Mouse (Mus musculus) midbrain, embryonic 12.5 days (tissue): Measurements from ENCODE around the gene Gm29666. TPM values are rescaled to one million over a fixed set of nuclear protein-coding genes. Genes with fewer than 3 reads are reported as not detected.

Experiments used
- ATAC-seq: fragments of 200-750 bp; cut with Nextera tagmentation; 2 replicates; pipeline ENCODE4 v1.8.0; 2017; ENCODE audit warnings: low read depth, moderate TSS enrichment, moderate library complexity; ENCODE audit not compliant: low FRiP score
- H3K27ac ChIP-seq: fragments of 300-500 bp; sonication (generic); replicated peaks from 2 replicates; pipeline ENCODE4 v1.5.1; 2016; ENCODE audit warnings: mild to moderate bottlenecking
- H3K27me3 ChIP-seq: fragments of 300-500 bp; sonication (generic); 2 replicates; pipeline ENCODE4 v1.6.1; 2016; ENCODE audit warnings: mild to moderate bottlenecking
- H3K36me3 ChIP-seq: fragments of 300-500 bp; sonication (generic); 2 replicates; pipeline ENCODE4 v1.6.1; 2016
- H3K4me1 ChIP-seq: fragments of 300-500 bp; sonication (generic); 2 replicates; pipeline ENCODE4 v1.6.1; 2016
- H3K4me2 ChIP-seq: fragments of 300-500 bp; sonication (generic); replicated peaks from 2 replicates; pipeline ENCODE4 v1.6.1; 2016; ENCODE audit warnings: mild to moderate bottlenecking, moderate library complexity
- H3K4me3 ChIP-seq: fragments of 300-500 bp; sonication (generic); 2 replicates; pipeline ENCODE4 v1.5.1; 2016; ENCODE audit warnings: mild to moderate bottlenecking
- H3K9ac ChIP-seq: fragments of 300-500 bp; sonication (generic); replicated peaks from 2 replicates; pipeline ENCODE4 v1.6.1; 2016; ENCODE audit warnings: mild to moderate bottlenecking, moderate library complexity
- H3K9me3 ChIP-seq: fragments of 300-500 bp; sonication (generic); 2 replicates; pipeline ENCODE4 v1.6.1; 2016; ENCODE audit warnings: mild to moderate bottlenecking
- WGBS: fragments of 180-500 bp; shearing (Covaris S2); methylation state at CpG from one replicate; pipeline ENCODE4 v1.1.7; 2016; 5-methylcytosine and 5-hydroxymethylcytosine counted together
- polyA plus RNA-seq: library from polyadenylated mRNA; unstranded; fragments of >200 nt; fragmentation: Nextera tagmentation; extraction: Ambion mirVana; gene quantifications from 2 replicates; pipeline ENCODE4 v1.2.1, GENCODE M21; 2016

Gene Gm29666
- polyA plus RNA-seq: 0.75 and 0.97 TPM in 2 replicates

DNA sequence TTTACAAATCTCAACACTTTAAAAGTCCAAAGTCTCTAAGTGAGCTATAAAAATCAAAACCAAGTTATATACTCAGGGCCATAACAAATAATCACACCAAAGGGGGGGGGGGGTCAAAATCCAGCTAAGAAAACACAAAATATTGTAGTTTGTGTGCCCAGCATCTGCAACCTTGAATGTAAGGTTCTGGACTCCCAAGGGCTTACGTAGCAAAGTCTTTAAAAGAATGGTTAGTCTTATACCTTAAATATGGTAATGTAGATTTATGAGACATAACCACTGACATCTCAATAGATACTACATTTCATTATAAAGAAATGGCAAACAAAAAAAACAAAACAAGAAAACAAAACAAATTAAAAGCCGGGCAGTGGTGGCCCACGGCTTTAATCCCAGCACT lies at the start of gene Gm29666:
TSS of gene Gm29666 (minus strand) at position 101 of the 400 bp plus-strand sequence.
- Histone ChIP-seq H3K36me3 (no peaks in the 10 kb centered on the region), H3K9me3 (no peaks in the 10 kb centered on the region), H3K4me3 (no peak within 1 kb of the TSS), H3K27ac (no peak within 1 kb of the TSS), H3K4me1 (peaks cover 18% of the 10 kb centered on the region), H3K9ac (no peak within 1 kb of the TSS), H3K4me2 (no peak within 1 kb of the TSS), H3K27me3 (peaks cover 5% of the 10 kb centered on the region; the same call in 1 of the 2 replicates)
- ATAC-seq: no peak
- 92% methylated on average over 3 of the region's 3 CpGs for WGBS

DNA sequence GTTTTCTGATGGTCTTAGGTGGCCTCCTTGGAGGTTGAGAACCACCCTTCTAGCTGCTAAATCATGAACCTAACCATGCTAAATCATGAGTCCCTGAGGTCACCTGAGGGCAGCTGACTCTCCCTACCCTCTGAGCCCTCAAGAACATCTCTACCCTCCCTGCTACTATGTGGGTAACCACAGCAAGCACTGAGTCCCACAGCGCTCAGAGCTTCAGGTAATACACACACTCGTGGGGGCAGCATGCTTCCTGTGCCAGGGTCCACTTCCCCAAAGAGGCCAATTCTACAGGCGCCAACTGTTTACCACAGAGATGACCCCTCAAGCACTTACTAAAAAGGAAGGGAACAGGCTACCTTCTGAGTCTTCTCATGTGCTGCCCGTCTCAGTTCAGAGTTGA lies 48.7 kb upstream of the Gm29666 start:
- Histone ChIP-seq H3K9me3 (no peaks in the 10 kb centered on the region), H3K4me1 (peaks cover 9% of the 10 kb centered on the region), H3K4me2 (no peak overlapping the region), H3K4me3 (no peak overlapping the region), H3K9ac (no peak overlapping the region), H3K27me3 (no peaks in the 10 kb centered on the region), H3K36me3 (peaks cover 6% of the 10 kb centered on the region; the same call in 1 of the 2 replicates), H3K27ac (no peak overlapping the region)
- ATAC-seq: no peak
- WGBS: 89% methylated on average over 4 of the region's 4 CpGs

DNA sequence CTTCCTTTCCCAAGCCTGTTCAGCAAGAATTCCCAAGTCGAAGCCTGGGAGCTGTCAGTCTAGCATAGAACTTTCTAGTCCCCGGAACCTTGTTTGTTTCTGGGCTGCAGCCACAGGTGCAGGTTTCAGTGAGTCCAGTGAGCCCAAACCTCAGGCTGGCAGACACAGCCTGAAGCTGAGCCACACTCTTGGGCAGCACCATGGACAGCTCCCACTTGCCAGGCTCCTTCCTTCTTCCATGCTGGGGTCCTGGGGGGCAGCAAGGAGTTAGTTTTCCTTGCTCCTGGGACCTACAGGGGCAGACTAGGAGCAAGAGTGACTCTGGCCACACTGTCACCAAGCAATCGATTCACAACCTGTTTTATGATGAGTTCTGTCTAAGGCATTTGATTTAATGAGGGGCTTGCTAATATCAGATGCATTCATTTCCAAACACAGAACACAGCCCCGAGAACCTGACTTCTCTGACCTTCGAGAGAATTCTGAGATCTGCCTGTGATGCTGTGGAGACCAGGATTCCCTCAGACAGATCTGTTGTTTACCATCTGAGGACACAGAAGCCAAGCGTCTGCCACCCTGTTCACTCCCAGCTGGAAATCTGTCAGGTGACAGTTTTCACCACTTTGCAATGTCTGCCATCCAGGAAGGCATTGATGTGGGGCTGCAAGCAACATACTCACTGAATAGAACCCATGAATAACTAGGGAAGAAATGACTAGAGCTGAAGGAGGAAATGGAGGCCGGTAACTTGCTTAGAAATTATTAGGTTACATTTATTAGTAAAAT lies 45.9 kb upstream of the Gm29666 start:
- no peak for ATAC-seq
- no peak overlapping the region for H3K9ac ChIP-seq
- H3K27ac ChIP-seq: no peak overlapping the region
- no peak overlapping the region for H3K4me2 ChIP-seq
- WGBS: 71% methylated on average over 7 of the region's 7 CpGs
- H3K27me3 ChIP-seq: no peaks in the 10 kb centered on the region
- no peak overlapping the region for H3K4me3 ChIP-seq
- H3K4me1 ChIP-seq: peaks cover 2% of the 10 kb centered on the region
- H3K36me3 ChIP-seq: peaks cover 6% of the 10 kb centered on the region; the same call in 1 of the 2 replicates
- no peaks in the 10 kb centered on the region for H3K9me3 ChIP-seq

DNA sequence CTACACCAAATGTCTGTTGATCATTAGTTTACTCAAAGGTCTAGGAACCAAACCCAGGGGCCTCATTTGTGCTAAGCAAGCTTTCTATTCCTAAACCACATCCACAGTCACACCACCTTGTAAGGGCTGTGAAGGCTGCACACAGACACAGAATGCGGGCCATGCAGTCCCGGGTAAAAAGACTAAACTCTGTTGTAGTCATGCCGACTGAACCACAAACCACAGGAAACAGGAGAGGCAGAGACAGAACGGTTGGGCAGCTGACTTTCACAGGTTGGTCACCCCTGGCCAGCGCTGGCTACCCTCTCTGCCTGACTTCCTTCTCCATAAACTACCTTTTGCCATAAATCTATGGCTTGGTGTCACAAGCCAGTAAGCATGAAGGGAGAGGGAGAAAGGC lies 44.9 kb upstream of the Gm29666 start:
- WGBS: 78% methylated on average over 5 of the region's 5 CpGs

DNA sequence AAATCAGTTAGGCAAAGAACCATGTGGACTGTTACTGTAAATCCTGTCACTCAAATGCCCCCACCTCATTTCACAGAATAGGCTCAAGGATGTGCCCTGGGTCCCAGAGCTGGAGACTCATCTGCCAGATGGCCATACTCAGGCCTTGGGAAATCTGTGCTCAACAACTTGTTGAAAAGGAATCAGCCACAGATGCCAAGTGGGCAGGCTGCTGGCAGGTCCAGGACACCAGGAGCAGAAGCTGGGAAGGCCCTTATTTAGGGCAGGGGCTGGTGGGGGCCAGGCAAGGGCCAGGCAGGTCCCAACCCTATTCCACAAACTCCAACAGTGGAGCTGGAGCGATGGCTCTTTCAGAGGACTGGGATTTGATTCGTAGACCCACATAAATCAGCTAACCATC lies 42.7 kb upstream of the Gm29666 start:
- no peak overlapping the region for H3K4me3 ChIP-seq
- 94% methylated on average over 2 of the region's 2 CpGs for WGBS
- H3K36me3 ChIP-seq: no peaks in the 10 kb centered on the region
- no peak overlapping the region for H3K4me2 ChIP-seq
- peaks cover 17% of the 10 kb centered on the region for H3K4me1 ChIP-seq
- H3K27ac ChIP-seq: no peak overlapping the region
- no peaks in the 10 kb centered on the region for H3K9me3 ChIP-seq
- no peaks in the 10 kb centered on the region for H3K27me3 ChIP-seq
- no peak overlapping the region for H3K9ac ChIP-seq
- ATAC-seq: no peak

More for the DNA sequence above, 44.9 kb upstream of the Gm29666 start:
- H3K4me1 ChIP-seq: peaks cover 6% of the 10 kb centered on the region
- H3K4me3 ChIP-seq: no peak overlapping the region
- no peak overlapping the region for H3K9ac ChIP-seq
- H3K9me3 ChIP-seq: no peaks in the 10 kb centered on the region
- no peaks in the 10 kb centered on the region for H3K36me3 ChIP-seq
- no peak for ATAC-seq
- no peaks in the 10 kb centered on the region for H3K27me3 ChIP-seq
- H3K27ac ChIP-seq: no peak overlapping the region
- H3K4me2 ChIP-seq: no peak overlapping the region

DNA sequence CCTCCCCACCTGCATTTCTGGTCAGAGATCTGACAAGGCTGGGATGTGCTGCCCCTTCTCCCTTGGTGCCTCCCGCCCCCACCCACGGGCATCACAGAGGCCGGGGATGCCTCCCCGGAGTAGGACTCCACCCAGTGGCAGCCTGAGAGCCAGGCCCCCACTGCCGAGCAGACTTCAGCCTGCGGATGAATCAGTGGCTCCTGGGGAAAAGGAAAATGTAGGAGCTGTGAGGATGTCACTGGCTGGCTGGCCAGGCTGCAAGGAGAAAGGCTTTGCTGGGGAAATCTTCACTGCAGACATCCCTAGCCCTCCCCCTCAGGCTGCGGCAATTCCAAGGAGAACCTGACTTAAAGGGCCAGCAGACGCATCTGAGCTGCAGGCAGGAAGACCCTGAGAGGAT lies 40.9 kb upstream of the Gm29666 start:
- Histone ChIP-seq H3K4me2 (no peak overlapping the region), H3K27ac (no peak overlapping the region), H3K36me3 (peaks cover 2% of the 10 kb centered on the region; the same call in 1 of the 2 replicates), H3K9ac (no peak overlapping the region; the same call in 1 of the 2 replicates), H3K27me3 (no peaks in the 10 kb centered on the region), H3K4me3 (no peak overlapping the region), H3K4me1 (peaks cover 17% of the 10 kb centered on the region), H3K9me3 (no peaks in the 10 kb centered on the region)
- no peak for ATAC-seq
- WGBS: 28% methylated on average over 8 of the region's 8 CpGs

DNA sequence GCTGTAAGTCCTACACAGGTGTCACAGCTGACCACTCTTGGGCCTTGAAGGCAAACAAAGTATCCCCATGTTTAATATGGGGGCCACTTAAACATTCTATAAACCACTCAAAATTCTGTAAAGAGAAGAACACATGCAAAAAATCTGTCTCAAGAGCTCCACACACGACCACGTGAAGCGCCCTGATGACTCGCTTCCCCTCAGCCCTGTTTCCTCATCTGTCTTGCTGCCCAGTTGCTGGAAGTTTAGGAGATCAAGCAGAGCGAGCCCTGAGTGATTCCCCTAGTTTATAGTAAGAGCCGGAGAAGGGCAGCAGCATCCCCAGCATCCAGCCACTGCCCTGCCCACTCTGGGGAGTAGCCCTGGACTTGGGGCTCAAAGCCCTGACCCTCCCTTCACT lies 40.1 kb upstream of the Gm29666 start:
- ATAC-seq: no peak
- H3K4me2 ChIP-seq: no peak overlapping the region
- H3K36me3 ChIP-seq: peaks cover 10% of the 10 kb centered on the region
- peaks cover 17% of the 10 kb centered on the region for H3K4me1 ChIP-seq
- no peaks in the 10 kb centered on the region for H3K27me3 ChIP-seq
- no peak overlapping the region for H3K4me3 ChIP-seq
- H3K9me3 ChIP-seq: no peaks in the 10 kb centered on the region
- no peak overlapping the region for H3K27ac ChIP-seq
- WGBS: 86% methylated on average over 6 of the region's 6 CpGs
- no peak overlapping the region for H3K9ac ChIP-seq

DNA sequence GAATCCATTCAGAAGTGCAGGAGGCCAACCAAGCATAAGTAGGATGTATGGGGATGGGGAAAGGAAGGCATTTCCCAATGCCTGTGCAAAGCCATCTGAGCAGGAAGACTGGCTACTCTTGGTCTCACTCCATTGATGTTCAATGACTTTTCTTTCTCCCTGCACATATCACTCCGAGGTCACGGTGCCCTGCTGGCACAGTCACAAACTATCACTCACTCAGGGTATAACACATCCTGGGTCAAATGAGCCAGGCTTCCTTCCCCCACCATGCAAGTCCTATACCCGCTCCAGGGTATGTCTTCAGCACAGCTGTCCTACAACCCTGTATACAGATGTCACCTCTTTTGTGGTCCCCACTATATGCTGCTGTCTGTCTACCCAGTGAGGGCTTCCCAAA lies 38.5 kb upstream of the Gm29666 start:
- Histone ChIP-seq H3K36me3 (peaks cover 22% of the 10 kb centered on the region), H3K9ac (no peak overlapping the region), H3K4me3 (no peak overlapping the region), H3K27ac (no peak overlapping the region), H3K4me2 (no peak overlapping the region), H3K9me3 (no peaks in the 10 kb centered on the region), H3K27me3 (no peaks in the 10 kb centered on the region), H3K4me1 (peaks cover 17% of the 10 kb centered on the region)
- 88% methylated on average over 3 of the region's 3 CpGs for WGBS
- no peak for ATAC-seq

DNA sequence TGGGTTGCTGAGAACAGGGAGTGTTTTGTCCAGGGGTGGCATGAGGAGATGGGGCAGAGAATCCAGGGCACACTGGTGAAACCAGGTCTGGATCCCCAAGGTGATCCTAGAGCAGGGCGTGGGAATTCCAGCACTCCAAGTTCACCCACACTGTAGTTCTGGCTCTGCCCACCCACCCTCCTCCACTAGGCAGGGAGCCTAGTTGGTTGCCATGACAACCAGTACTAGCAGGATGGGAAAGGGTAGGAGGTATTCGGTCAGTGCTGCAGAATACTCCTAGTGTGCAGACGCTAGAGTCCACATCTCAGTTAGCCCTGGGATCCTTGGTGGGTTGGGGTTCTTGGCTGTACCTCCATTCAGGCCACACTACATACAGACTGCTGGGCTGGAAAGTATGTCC lies 38.0 kb upstream of the Gm29666 start:
- H3K27ac ChIP-seq: no peak overlapping the region
- no peak overlapping the region for H3K4me3 ChIP-seq
- ATAC-seq: no peak
- no peaks in the 10 kb centered on the region for H3K27me3 ChIP-seq
- H3K9me3 ChIP-seq: no peaks in the 10 kb centered on the region
- peaks cover 17% of the 10 kb centered on the region for H3K4me1 ChIP-seq
- WGBS: 33% methylated on average over 3 of the region's 3 CpGs
- no peak overlapping the region for H3K9ac ChIP-seq
- no peak overlapping the region for H3K4me2 ChIP-seq
- H3K36me3 ChIP-seq: peaks cover 27% of the 10 kb centered on the region

DNA sequence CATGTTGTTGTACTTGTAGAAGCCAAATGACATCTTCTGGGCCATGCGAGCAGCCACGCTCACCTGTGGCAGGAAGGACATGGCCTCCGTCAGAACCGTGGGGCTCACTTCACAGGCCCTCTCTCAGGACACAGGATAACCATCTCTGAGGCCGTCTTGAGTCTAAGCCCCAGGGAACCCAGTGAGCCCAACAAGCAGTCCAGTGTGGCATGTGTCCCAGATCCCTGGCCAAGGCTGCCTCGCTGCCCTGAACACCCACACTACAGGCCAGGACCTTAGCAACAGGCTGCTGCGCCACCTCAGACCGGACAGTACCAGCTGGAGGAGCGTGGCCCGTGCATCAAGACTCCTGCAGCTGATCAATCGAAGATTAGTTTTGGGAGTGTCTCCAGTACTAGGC lies 33.4 kb upstream of the Gm29666 start:
- Histone ChIP-seq H3K36me3 (peaks cover 72% of the 10 kb centered on the region), H3K27ac (no peak overlapping the region), H3K4me3 (no peak overlapping the region), H3K9me3 (no peaks in the 10 kb centered on the region), H3K27me3 (no peaks in the 10 kb centered on the region), H3K9ac (no peak overlapping the region), H3K4me1 (peaks cover 7% of the 10 kb centered on the region), H3K4me2 (no peak overlapping the region)
- no peak for ATAC-seq
- 96% methylated on average over 11 of the region's 11 CpGs for WGBS

DNA sequence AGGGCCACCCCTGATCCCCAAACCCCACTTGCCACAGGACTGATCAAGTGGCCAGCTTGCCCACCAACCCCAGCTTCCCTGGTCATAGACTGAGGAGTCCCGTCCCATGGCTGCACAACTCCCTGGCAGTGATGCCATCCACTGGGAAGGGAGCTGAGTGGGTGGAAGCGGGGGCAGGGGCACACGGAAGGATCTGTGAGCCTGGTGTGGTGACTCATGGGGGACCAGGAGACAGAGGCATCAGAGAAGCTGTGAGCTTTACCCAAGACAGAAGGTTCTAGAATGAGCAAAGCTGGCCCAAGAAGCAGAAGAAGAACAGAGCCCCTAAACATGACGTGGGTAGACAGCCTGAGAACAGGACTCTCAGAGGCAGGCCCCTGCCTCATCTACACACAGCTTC lies 30.2 kb upstream of the Gm29666 start:
- Histone ChIP-seq H3K4me2 (no peak overlapping the region), H3K4me1 (no peaks in the 10 kb centered on the region), H3K9me3 (no peaks in the 10 kb centered on the region), H3K9ac (no peak overlapping the region), H3K27me3 (no peaks in the 10 kb centered on the region), H3K4me3 (no peak overlapping the region), H3K27ac (no peak overlapping the region), H3K36me3 (peaks cover 71% of the 10 kb centered on the region)
- no peak for ATAC-seq
- WGBS: 84% methylated on average over 4 of the region's 4 CpGs

DNA sequence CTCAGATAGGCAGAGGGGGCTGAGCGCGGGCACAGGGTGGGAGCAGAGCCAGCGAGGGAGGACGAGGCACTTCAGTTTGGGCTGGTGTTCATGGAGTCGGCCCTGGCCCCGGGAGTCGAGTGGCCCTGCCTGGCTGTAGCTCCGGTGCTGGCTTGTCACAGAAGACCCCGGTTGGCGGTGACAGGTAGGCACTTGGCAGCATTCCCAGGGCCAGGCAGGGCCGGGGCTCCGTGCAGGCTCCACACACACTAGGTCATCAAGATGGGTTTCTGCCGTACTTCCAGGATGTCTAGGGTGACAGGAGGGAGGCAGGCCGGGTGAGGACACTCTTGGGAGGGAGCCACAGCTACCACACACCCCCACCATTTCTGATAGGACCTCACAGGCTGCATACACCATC lies 29.2 kb upstream of the Gm29666 start:
- 90% methylated on average over 14 of the region's 14 CpGs for WGBS
- H3K4me1 ChIP-seq: no peaks in the 10 kb centered on the region
- H3K36me3 ChIP-seq: peaks cover 66% of the 10 kb centered on the region

DNA sequence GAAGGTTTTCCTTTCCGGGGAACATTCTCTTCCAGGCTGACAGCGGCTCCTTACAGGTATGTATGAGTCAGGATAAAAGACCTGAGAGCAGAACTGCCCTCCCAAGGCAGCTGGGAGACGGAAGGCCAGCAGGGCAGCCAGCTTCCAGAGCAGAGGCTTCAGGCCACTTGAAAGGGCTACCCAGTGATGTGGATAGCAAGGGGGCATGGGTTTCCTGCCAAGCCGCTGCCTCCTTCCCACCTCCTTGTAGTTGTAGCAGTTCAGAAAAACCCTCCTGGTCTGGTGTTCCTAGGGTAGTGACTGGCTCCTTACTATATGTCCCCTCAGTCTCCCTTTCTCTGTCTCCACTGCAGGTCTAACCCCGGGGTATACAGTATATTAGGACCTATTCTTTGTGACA lies 24.5 kb upstream of the Gm29666 start:
- WGBS: 92% methylated on average over 5 of the region's 5 CpGs
- Histone ChIP-seq H3K36me3 (peaks cover 52% of the 10 kb centered on the region), H3K9ac (no peak overlapping the region)

More for the DNA sequence above, 29.2 kb upstream of the Gm29666 start:
- no peaks in the 10 kb centered on the region for H3K9me3 ChIP-seq
- no peak overlapping the region for H3K4me2 ChIP-seq
- no peak overlapping the region for H3K9ac ChIP-seq
- no peak overlapping the region for H3K4me3 ChIP-seq
- H3K27ac ChIP-seq: no peak overlapping the region
- no peak for ATAC-seq
- no peaks in the 10 kb centered on the region for H3K27me3 ChIP-seq

More for the DNA sequence above, 24.5 kb upstream of the Gm29666 start:
- Histone ChIP-seq H3K27ac (no peak overlapping the region), H3K4me1 (no peaks in the 10 kb centered on the region), H3K4me2 (no peak overlapping the region), H3K9me3 (no peaks in the 10 kb centered on the region), H3K27me3 (no peaks in the 10 kb centered on the region), H3K4me3 (no peak overlapping the region)
- ATAC-seq: no peak
